Mouse (Mus musculus) left cerebral cortex, postnatal 25 days (tissue): Measurements from ENCODE around the gene Eid2. TPM values are rescaled to one million over a fixed set of nuclear protein-coding genes. Genes with fewer than 3 reads are reported as not detected.

Experiments
- DNase-seq, 2 experiments: peaks; one replicate each; pipeline ENCODE4 v3.0.0; 2022; ENCODE audit warnings: low spot score in 2 of 2, mixed read lengths in 1 of 2
- intact Hi-C: fragments of 180-260 bp; cut with DNase I; formaldehyde crosslinking; loops from one replicate; pipeline ENCODE4 v1.15.1; 2025
- total RNA-seq, 2 experiments: library from RNA; stranded (reverse); gene quantifications; 2 replicates each; pipeline ENCODE4 v1.2.3; 2021

Gene Eid2
- total RNA-seq, 2 experiments from 2014 or later = 58.4 to 61.2 TPM

DNA sequence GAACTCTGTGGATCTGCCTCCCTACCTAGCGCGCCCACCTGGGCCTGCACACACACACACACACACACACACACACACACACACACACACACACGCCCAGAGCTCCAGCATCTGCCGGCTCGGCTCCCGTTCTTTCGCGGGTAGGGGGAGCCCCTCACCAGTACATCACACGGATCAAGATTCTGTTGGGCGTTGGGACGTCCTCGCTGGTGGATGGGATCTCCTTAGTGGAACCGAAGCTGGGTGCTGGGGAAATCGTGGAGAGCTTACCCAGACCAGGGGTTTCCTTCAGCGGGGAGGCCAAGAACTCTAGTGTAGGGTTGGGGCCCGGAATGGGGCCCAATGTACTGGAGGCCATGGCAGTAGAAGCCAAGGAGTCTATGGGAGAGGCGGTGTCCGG is 22.5 kb downstream of the Eid2 start:
- intact Hi-C loops = no loop called here
- no peak for DNase-seq

- peak; percentile 44 to 61 for DNase-seq
- intact Hi-C loops = no loop called here
Measured at GRCm38 (mm10) chr7:28290638-28291590, 23.2 kb downstream of the Eid2 start, which contains the start of gene Selenov. TSS of gene Selenov (minus strand) at chr7:28291186.

- peak; percentile 70 to 75 for DNase-seq
- intact Hi-C loops = no loop called here
Measured at GRCm38 (mm10) chr7:28294481-28294880, 26.8 kb downstream of the Eid2 start.

GRCm38 (mm10) chr7:28298837-28299625 is 31.4 kb downstream of the Eid2 start:
- peak; percentile 38 to 50 for DNase-seq
- intact Hi-C loops = loop anchor here (2.0 to 5.0 kb wide), 2 partner anchors 150 to 247 kb away; partner anchors contain the start of gene Psmc4

DNA sequence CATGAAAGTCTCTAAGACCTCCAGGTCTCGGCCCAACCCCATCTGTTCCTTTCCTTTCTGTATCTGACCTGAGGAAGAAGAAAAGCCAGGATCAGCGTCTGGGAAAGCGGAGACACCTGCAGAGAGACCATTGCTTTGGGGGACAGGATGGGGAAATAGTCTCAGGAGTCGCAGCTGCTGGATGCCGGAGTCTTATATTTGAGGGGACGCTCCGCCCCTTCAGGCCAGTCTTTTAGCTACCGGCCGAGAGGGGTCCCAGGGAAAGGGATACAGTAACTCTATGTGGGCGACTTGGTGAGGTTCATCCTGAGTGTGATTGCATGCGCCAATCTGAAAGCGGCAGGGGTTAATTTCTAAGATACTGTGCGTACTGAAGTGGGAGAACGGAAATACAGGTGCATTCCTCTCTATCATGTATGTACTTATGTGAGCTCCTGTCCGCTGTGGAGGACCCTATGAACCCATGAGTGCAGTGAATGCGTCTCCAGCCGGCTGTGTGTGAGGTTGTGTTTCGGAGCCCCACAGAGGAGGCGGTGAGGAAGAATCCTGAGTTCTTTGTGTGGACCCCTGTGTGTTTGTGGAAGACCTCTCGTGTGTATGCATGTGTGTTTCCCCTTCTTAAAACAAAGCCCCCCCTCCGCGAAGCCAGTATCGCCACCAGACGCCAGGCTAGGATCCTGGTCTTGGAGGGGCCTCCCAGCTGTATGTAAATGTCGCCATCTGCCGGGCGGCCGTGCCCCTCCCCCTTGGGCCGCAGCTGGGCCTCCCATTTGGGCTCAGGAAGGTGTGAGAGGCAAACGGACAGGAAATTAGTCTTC is 34.1 kb downstream of the Eid2 start, which contains the start of gene Dll3:
Gene Dll3, minus strand, starts transcription at position 623 of the 818 bp plus-strand sequence.
- intact Hi-C loops = no loop called here

GRCm38 (mm10) chr7:28305641-28306040 is 38.0 kb downstream of the Eid2 start:
- no peak for DNase-seq
- intact Hi-C loops = no loop called here

More for the DNA sequence above, 34.1 kb downstream of the Eid2 start, which contains the start of gene Dll3:
- peak; percentile 35 to 44 for DNase-seq

GRCm38 (mm10) chr7:28306216-28306615 is 38.5 kb downstream of the Eid2 start:
- intact Hi-C loops = no loop called here
- DNase-seq = no peak

DNA sequence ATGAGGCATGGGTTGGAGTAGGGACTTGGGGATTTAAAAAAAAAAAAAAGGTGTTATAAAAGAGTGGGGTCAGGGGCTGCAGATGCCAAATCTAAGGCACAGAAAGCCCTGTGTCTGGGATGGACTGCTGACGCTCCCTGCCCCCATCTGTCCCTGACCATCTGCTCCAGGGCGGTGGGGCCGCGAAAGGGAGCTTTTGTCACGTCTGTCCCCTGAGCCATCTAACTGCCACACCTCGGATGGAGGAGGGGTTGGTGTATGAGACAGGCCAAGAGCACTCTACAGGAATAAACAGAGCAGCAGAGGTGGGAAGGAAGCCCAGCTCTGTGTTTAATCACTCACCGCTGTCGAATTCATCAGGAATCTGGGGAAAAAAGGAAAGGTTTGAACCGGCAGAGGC is 42.1 kb downstream of the Eid2 start:
- intact Hi-C loops = loop anchor here (5.0 kb wide), 1 partner anchor 78 kb away; no protein-coding TSS in a partner anchor
- no peak for DNase-seq

- no peak for DNase-seq
- intact Hi-C loops = loop anchor here (5.0 kb wide), 1 partner anchor 76 kb away; no protein-coding TSS in a partner anchor
Measured at GRCm38 (mm10) chr7:28311151-28311925, 43.7 kb downstream of the Eid2 start.

DNA sequence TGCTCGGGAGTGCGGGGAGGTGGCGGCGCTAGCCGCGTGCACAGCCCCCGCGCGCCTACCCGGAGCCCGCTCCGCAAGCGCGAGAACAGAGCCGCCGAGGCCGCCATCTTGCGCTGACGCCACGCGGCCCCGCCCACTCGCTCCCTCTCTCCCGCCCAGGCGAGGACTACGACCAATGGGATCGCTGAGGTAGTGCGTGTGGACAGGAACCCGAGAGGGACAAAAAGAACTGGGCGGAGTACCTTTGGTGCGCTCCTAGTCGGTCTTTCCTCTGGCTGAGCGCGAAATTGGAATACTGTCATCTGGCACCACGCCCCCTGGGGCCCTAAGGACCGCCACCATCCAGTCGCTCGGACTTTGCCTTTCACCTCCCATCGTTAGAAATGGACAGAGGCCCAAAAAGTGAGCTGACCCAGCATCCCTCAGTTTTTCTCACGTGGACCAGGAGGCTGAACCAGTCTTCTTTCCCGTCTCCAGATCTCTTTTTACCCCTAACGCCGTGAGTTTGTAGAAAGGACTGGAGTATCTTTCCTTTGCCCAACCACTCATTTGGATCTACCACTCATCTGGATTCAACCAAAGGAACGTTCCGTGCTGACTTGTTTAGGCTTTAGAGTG is 44.4 kb downstream of the Eid2 start, which contains the start of gene Timm50:
Gene Timm50, minus strand, starts transcription at position 147 of the 618 bp plus-strand sequence.
- peak; percentile 99 for DNase-seq
- intact Hi-C loops = loop anchor here (1.0 to 5.0 kb wide), 2 partner anchors 45 to 75 kb away; partner anchors contain the start of gene Eid2

DNA sequence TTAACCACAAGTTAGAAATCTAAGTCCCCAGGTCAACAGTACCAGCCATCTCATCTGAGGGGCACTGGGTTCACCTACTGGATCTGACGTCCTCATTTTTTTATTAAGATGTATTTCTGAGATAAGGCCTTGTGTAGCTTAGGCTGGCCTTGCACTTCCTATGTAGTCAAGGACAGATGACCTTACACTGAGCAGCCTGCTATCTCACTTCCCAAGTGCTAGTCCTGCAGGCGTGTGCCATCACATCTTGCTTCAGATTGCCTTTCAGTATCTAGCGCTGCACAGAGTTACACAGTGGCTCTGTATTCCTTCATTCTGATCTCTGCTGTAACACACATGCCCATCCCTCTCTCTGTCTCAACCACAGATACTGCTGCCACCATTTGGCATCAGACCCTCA is 50.4 kb downstream of the Eid2 start:
- intact Hi-C loops = no loop called here
- DNase-seq = no peak

GRCm38 (mm10) chr7:28318714-28319113 is 51.0 kb downstream of the Eid2 start:
- intact Hi-C loops = no loop called here
- DNase-seq = no peak

Other genes starting within 250 kb of the Eid2 start
- 100 to 1,000 TPM; 124 to 130 TPM for gene Psmc4, start 217.8 kb upstream of the Eid2 start, total RNA-seq
- gene Fcgbp, start 196.6 kb upstream of the Eid2 start, total RNA-seq = under 1 TPM; 0.25 to 0.44 TPM
- under 1 TPM in 1 of 2 experiments, not detected in 1; 0.09 TPM for gene 9530053A07Rik, start 138.4 kb upstream of the Eid2 start, total RNA-seq
- 10 to 100 TPM; 51.5 to 55.3 TPM for gene Fbl, start 98.2 kb upstream of the Eid2 start, total RNA-seq
- gene Dyrk1b, start 88.4 kb upstream of the Eid2 start, total RNA-seq = 10 to 100 TPM; 44.2 to 47.0 TPM
- 10 to 100 TPM; 32.5 to 34.3 TPM for gene Eid2b, start 9.9 kb downstream of the Eid2 start, total RNA-seq
- gene Selenov, start 23.3 kb downstream of the Eid2 start, total RNA-seq = 1 to 10 TPM in 1 of 2 experiments, under 1 TPM in 1; 0.25 to 1.7 TPM
- gene Dll3, start 34.4 kb downstream of the Eid2 start, total RNA-seq = 1 to 10 TPM; 1.4 to 2.0 TPM
- gene Timm50, start 44.2 kb downstream of the Eid2 start, total RNA-seq = 10 to 100 TPM; 39.0 to 40.8 TPM
- 100 to 1,000 TPM; 113 to 119 TPM for gene Supt5, start 70.9 kb downstream of the Eid2 start, total RNA-seq
- 100 to 1,000 TPM; 438 to 443 TPM for gene Rps16, start 82.8 kb downstream of the Eid2 start, total RNA-seq
- gene Plekhg2, start 104.7 kb downstream of the Eid2 start, total RNA-seq = 1 to 10 TPM; 5.0 to 6.7 TPM
- 1 to 10 TPM; 2.2 to 2.9 TPM for gene Zfp36, start 112.4 kb downstream of the Eid2 start, total RNA-seq
- gene Med29, start 124.8 kb downstream of the Eid2 start, total RNA-seq = 10 to 100 TPM; 19.0 to 22.2 TPM
- gene Paf1, start 125.1 kb downstream of the Eid2 start, total RNA-seq = 10 to 100 TPM; 62.4 to 64.0 TPM
- gene Gmfg, start 169.6 kb downstream of the Eid2 start, total RNA-seq = 1 to 10 TPM; 1.8 to 3.1 TPM
- gene Lrfn1, start 184.1 kb downstream of the Eid2 start, total RNA-seq = 10 to 100 TPM; 81.6 to 91.4 TPM
- not detected for gene Ifnl2, start 242.6 kb downstream of the Eid2 start, total RNA-seq